Mouse (Mus musculus): Measurements from ENCODE around the gene Thap8. TPM values are rescaled to one million over a fixed set of nuclear protein-coding genes. Genes with fewer than 3 reads are reported as not detected.
A peak's percentile ranks its signal among the peaks of the same experiment; 100 is the strongest.

Thap8 gene
- total and polyA plus RNA-seq, 2 experiments, result not detected

- no peaks in the 10 kb centered on the region for H3K79me2 ChIP-seq (ENCODE audit: control insufficient read depth, insufficient read depth, low read length)
- H3K9ac ChIP-seq (ENCODE audit: low read depth, low read length), result peak overlapping the region; percentile 54; the same call in 1 of the 2 replicates
- WGBS, result 5% methylated on average over 6 of the region's 6 CpGs
- H3K4me1 ChIP-seq (ENCODE audit: control insufficient read depth, insufficient read depth, low read length), result peaks cover 14% of the 10 kb centered on the region
- H3K36me3 ChIP-seq (ENCODE audit: control insufficient read depth, insufficient read depth, low read length), result no peaks in the 10 kb centered on the region
- no peak for TF ChIP-seq CTCF (IDR thresholded peaks at IDR 0.05; ENCODE audit: low read depth, low read length)
- peak overlapping the region; percentile 72 for H3K27ac ChIP-seq (replicated peaks; ENCODE audit: insufficient read depth, low read depth, low read length)
- no peak overlapping the region; the same call in 1 of the 2 replicates for H3K4me3 ChIP-seq (ENCODE audit: insufficient read depth, low read depth, low read length)
- DNase-seq (ENCODE audit: extremely low read depth, low read depth, low spot score), result no peak
- no peaks in the 10 kb centered on the region for H3K27me3 ChIP-seq (ENCODE audit: control insufficient read depth, insufficient read depth, low read length)
Measured at GRCm38 (mm10) chr7:30322865-30323264, 43.0 kb downstream of the Thap8 start.

DNA sequence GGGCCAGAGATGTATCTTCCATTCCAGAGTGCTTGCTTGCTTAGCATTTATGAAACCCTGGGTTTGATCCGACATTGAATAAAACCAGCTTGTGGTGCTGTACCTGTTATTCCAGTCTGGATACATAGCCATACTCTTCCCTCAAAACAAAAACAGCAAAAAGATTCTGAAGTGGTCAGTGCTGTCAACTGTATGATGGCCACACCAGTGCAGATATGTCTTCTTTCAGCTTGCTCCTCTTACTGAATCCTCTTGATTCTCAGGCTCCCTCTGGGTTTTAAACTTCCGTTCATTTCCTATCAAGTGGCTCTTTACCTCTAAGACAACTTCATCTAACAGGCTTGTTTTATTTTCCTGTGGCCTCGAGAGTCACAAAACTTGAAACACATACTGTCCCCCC is 43.9 kb downstream of the Thap8 start, which contains the start of gene Sdhaf1:
Sdhaf1 (minus strand) TSS at position 101 of the 400 bp plus-strand sequence.
- Histone ChIP-seq H3K36me3 (ENCODE audit: control insufficient read depth, insufficient read depth, low read length) (no peaks in the 10 kb centered on the region), H3K9ac (ENCODE audit: low read depth, low read length) (peak within 1 kb of the TSS; percentile 54; the same call in 1 of the 2 replicates), H3K27me3 (ENCODE audit: control insufficient read depth, insufficient read depth, low read length) (no peaks in the 10 kb centered on the region), H3K4me3 (ENCODE audit: insufficient read depth, low read depth, low read length) (no peak within 1 kb of the TSS), H3K79me2 (ENCODE audit: control insufficient read depth, insufficient read depth, low read length) (no peaks in the 10 kb centered on the region), H3K27ac (replicated peaks; ENCODE audit: insufficient read depth, low read depth, low read length) (peak within 1 kb of the TSS; percentile 72), H3K4me1 (ENCODE audit: control insufficient read depth, insufficient read depth, low read length) (peaks cover 14% of the 10 kb centered on the region)
- WGBS, result 83% methylated on average over 3 of the region's 3 CpGs
- no peak for DNase-seq (ENCODE audit: extremely low read depth, low read depth, low spot score)
- TF ChIP-seq POLR2A (IDR thresholded peaks at IDR 0.05; ENCODE audit: extremely low read depth, insufficient read depth, low read length) (no peak), CTCF (IDR thresholded peaks at IDR 0.05; ENCODE audit: low read depth, low read length) (no peak)

GRCm38 (mm10) chr7:30324300-30324944 is 44.5 kb downstream of the Thap8 start:
- no peak overlapping the region for H3K27ac ChIP-seq (replicated peaks; ENCODE audit: insufficient read depth, low read depth, low read length)
- H3K9ac ChIP-seq (ENCODE audit: low read depth, low read length), result no peak overlapping the region
- no peaks in the 10 kb centered on the region for H3K27me3 ChIP-seq (ENCODE audit: control insufficient read depth, insufficient read depth, low read length)
- H3K36me3 ChIP-seq (ENCODE audit: control insufficient read depth, insufficient read depth, low read length), result no peaks in the 10 kb centered on the region
- 92% methylated on average over 5 of the region's 5 CpGs for WGBS
- no peaks in the 10 kb centered on the region for H3K79me2 ChIP-seq (ENCODE audit: control insufficient read depth, insufficient read depth, low read length)
- DNase-seq (ENCODE audit: extremely low read depth, low read depth, low spot score), result no peak
- peaks cover 14% of the 10 kb centered on the region for H3K4me1 ChIP-seq (ENCODE audit: control insufficient read depth, insufficient read depth, low read length)
- H3K4me3 ChIP-seq (ENCODE audit: insufficient read depth, low read depth, low read length), result no peak overlapping the region
- no peak for TF ChIP-seq POLR2A (IDR thresholded peaks at IDR 0.05; ENCODE audit: extremely low read depth, insufficient read depth, low read length)

GRCm38 (mm10) chr7:30325364-30325763 is 45.5 kb downstream of the Thap8 start:
- Histone ChIP-seq H3K27ac (replicated peaks; ENCODE audit: insufficient read depth, low read depth, low read length) (no peak overlapping the region), H3K27me3 (ENCODE audit: control insufficient read depth, insufficient read depth, low read length) (no peaks in the 10 kb centered on the region), H3K4me3 (ENCODE audit: insufficient read depth, low read depth, low read length) (no peak overlapping the region), H3K79me2 (ENCODE audit: control insufficient read depth, insufficient read depth, low read length) (no peaks in the 10 kb centered on the region), H3K36me3 (ENCODE audit: control insufficient read depth, insufficient read depth, low read length) (no peaks in the 10 kb centered on the region), H3K4me1 (ENCODE audit: control insufficient read depth, insufficient read depth, low read length) (peaks cover 9% of the 10 kb centered on the region), H3K9ac (ENCODE audit: low read depth, low read length) (no peak overlapping the region)
- peak; percentile 40 for DNase-seq (ENCODE audit: extremely low read depth, low read depth, low spot score)
- peak; percentile 36 for TF ChIP-seq CTCF (IDR thresholded peaks at IDR 0.05; ENCODE audit: low read depth, low read length)
- no peak for TF ChIP-seq POLR2A (IDR thresholded peaks at IDR 0.05; ENCODE audit: extremely low read depth, insufficient read depth, low read length)
- WGBS, result 47% methylated on average over 2 of the region's 2 CpGs

DNA sequence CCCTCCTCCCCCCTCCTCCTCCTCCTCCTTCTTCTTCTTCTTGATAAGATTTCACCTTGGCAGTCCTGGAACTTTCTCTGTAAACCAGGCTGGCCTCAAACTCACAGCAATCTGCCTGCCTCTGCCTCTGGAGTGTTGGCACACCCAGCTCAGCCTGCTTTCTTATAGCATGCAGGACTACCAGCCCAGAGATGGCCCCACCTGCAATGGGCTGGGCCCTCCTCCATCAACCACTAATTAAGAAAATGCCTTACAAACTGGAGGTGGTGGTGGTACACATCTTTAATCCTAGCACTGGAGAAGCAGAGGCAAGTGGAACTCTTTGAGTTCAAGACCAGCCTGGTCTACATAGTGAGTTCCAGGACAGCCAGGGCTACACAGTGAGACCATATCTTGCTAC is 46.5 kb downstream of the Thap8 start:
- no peaks in the 10 kb centered on the region for H3K27me3 ChIP-seq (ENCODE audit: control insufficient read depth, insufficient read depth, low read length)
- DNase-seq (ENCODE audit: extremely low read depth, low read depth, low spot score), result no peak
- H3K36me3 ChIP-seq (ENCODE audit: control insufficient read depth, insufficient read depth, low read length), result no peaks in the 10 kb centered on the region
- H3K4me1 ChIP-seq (ENCODE audit: control insufficient read depth, insufficient read depth, low read length), result peaks cover 4% of the 10 kb centered on the region; the same call in 1 of the 2 replicates
- H3K4me3 ChIP-seq (ENCODE audit: insufficient read depth, low read depth, low read length), result no peak overlapping the region
- no peaks in the 10 kb centered on the region for H3K79me2 ChIP-seq (ENCODE audit: control insufficient read depth, insufficient read depth, low read length)
- no peak overlapping the region for H3K27ac ChIP-seq (replicated peaks; ENCODE audit: insufficient read depth, low read depth, low read length)
- no peak overlapping the region for H3K9ac ChIP-seq (ENCODE audit: low read depth, low read length)
- TF ChIP-seq CTCF (IDR thresholded peaks at IDR 0.05; ENCODE audit: low read depth, low read length) (no peak), POLR2A (IDR thresholded peaks at IDR 0.05; ENCODE audit: extremely low read depth, insufficient read depth, low read length) (no peak)

DNA sequence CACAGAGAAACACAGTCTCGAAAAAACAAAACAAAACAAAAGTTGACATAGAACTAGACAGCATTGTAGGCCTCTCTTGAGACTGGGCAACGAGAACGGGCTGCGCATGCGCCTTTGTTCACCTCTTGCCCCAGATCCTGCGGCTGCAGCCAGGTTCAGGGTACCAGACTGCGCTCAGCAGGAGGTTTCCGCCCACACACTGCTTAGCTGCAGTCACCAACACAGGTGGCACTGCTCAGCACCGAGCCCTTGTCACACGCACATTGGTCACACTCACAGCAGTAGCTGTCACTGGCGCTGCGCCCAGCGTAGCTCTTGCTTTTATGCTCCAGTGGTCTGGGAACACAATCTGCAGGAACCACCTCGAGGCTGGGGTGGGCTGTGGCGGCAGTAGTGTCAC is 47.2 kb downstream of the Thap8 start:
- no peak overlapping the region for H3K4me3 ChIP-seq (ENCODE audit: insufficient read depth, low read depth, low read length)
- H3K27ac ChIP-seq (replicated peaks; ENCODE audit: insufficient read depth, low read depth, low read length), result no peak overlapping the region
- H3K36me3 ChIP-seq (ENCODE audit: control insufficient read depth, insufficient read depth, low read length), result no peaks in the 10 kb centered on the region
- no peaks in the 10 kb centered on the region for H3K79me2 ChIP-seq (ENCODE audit: control insufficient read depth, insufficient read depth, low read length)
- peaks cover 4% of the 10 kb centered on the region; the same call in 1 of the 2 replicates for H3K4me1 ChIP-seq (ENCODE audit: control insufficient read depth, insufficient read depth, low read length)
- WGBS, result 66% methylated on average over 15 of the region's 15 CpGs
- H3K27me3 ChIP-seq (ENCODE audit: control insufficient read depth, insufficient read depth, low read length), result no peaks in the 10 kb centered on the region
- DNase-seq (ENCODE audit: extremely low read depth, low read depth, low spot score), result no peak
- TF ChIP-seq CTCF (IDR thresholded peaks at IDR 0.05; ENCODE audit: low read depth, low read length) (no peak), POLR2A (IDR thresholded peaks at IDR 0.05; ENCODE audit: extremely low read depth, insufficient read depth, low read length) (no peak)
- no peak overlapping the region for H3K9ac ChIP-seq (ENCODE audit: low read depth, low read length)
